Mouse (Mus musculus) bone marrow, adult 2 months (tissue): Measurements from ENCODE around the gene T. TPM values are rescaled to one million over a fixed set of nuclear protein-coding genes. Genes with fewer than 3 reads are reported as not detected.

Experiments used
- H3K27ac ChIP-seq: fragments of 200-500 bp; 2 replicates; pipeline ENCODE4 v1.5.1; 2012; ENCODE audit warnings: low read depth, mild to moderate bottlenecking, control low read depth, inconsistent platforms, low read length; ENCODE audit not compliant: control insufficient read depth, poor library complexity, insufficient read depth
- H3K4me1 ChIP-seq: fragments of 200-500 bp; 2 replicates; pipeline ENCODE4 v1.6.1; 2011; ENCODE audit warnings: low read length; ENCODE audit not compliant: control insufficient read depth, insufficient read depth
- H3K4me3 ChIP-seq: fragments of 200-500 bp; replicated peaks from 2 replicates; pipeline ENCODE3; 2011; ENCODE audit warnings: mild to moderate bottlenecking, low read depth, low read length, control low read depth; ENCODE audit not compliant: control insufficient read depth
- CTCF ChIP-seq: fragments of 200-500 bp; IDR thresholded peaks from 2 replicates; pipeline ENCODE4 v1.5.1; 2011; ENCODE audit warnings: low read length, control low read depth; ENCODE audit not compliant: control insufficient read depth, insufficient read depth
- POLR2A ChIP-seq: fragments of 200-500 bp; IDR thresholded peaks from 2 replicates; pipeline ENCODE4 v1.6.1; 2011; ENCODE audit warnings: low read depth, mild to moderate bottlenecking, control low read depth, low read length, borderline replicate concordance; ENCODE audit not compliant: control insufficient read depth
- WGBS: fragments of 180-500 bp; shearing (Covaris S2); methylation state at CpG from one replicate; pipeline ENCODE4 v1.1.7; 2018; 5-methylcytosine and 5-hydroxymethylcytosine counted together
- polyA plus RNA-seq: library from polyadenylated mRNA; stranded (reverse); fragments of >200 nt; gene quantifications from 2 replicates; pipeline ENCODE4 v1.2.4, GENCODE M21; 2011; ENCODE audit warnings: low replicate concordance; ENCODE audit not compliant: missing spikeins, insufficient read depth, insufficient read length

The T gene
- polyA plus RNA-seq, 1 experiment = not detected

GRCm38 (mm10) chr17:8429436-8429835, 4.8 kb upstream of the T start:
- no peak for TF ChIP-seq POLR2A
- no peak for TF ChIP-seq CTCF
- H3K4me3 ChIP-seq = no peak overlapping the region
- no peak overlapping the region for H3K27ac ChIP-seq
- no peaks in the 10 kb centered on the region for H3K4me1 ChIP-seq
- WGBS = 5% methylated on average over 16 of the region's 16 CpGs

- Histone ChIP-seq H3K4me3 (no peak overlapping the region), H3K4me1 (no peaks in the 10 kb centered on the region), H3K27ac (no peak overlapping the region)
- TF ChIP-seq POLR2A (no peak), CTCF (no peak)
- 18% methylated on average over 5 of the region's 5 CpGs for WGBS
These were observed 4.3 kb upstream of the T start for GRCm38 (mm10) chr17:8429896-8430295.

GRCm38 (mm10) chr17:8432179-8432800, 1.9 kb upstream of the T start:
- WGBS = 9% methylated on average over 17 of the region's 17 CpGs
- no peak for TF ChIP-seq CTCF
- TF ChIP-seq POLR2A = no peak
- Histone ChIP-seq H3K27ac (no peak overlapping the region), H3K4me1 (no peaks in the 10 kb centered on the region), H3K4me3 (no peak overlapping the region)

- WGBS = 4% methylated on average over 52 of the region's 52 CpGs
- no peak overlapping the region for H3K4me3 ChIP-seq
- no peak for TF ChIP-seq POLR2A
- H3K27ac ChIP-seq = no peak overlapping the region
- H3K4me1 ChIP-seq = no peaks in the 10 kb centered on the region
These were observed 874 bp upstream of the T start for GRCm38 (mm10) chr17:8433121-8433977.

GRCm38 (mm10) chr17:8436184-8436583, 2.0 kb downstream of the T start:
- WGBS = 7% methylated on average over 7 of the region's 7 CpGs

GRCm38 (mm10) chr17:8444062-8444461, 9.8 kb downstream of the T start:
- no peak for TF ChIP-seq CTCF
- no peak for TF ChIP-seq POLR2A
- no peaks in the 10 kb centered on the region for H3K4me1 ChIP-seq
- no peak overlapping the region for H3K4me3 ChIP-seq
- WGBS = 47% methylated on average over 3 of the region's 3 CpGs
- no peak overlapping the region for H3K27ac ChIP-seq

More at GRCm38 (mm10) chr17:8436184-8436583, 2.0 kb downstream of the T start:
- Histone ChIP-seq H3K4me1 (no peaks in the 10 kb centered on the region), H3K4me3 (no peak overlapping the region), H3K27ac (no peak overlapping the region)
- TF ChIP-seq CTCF = no peak
- no peak for TF ChIP-seq POLR2A

GRCm38 (mm10) chr17:8447676-8448192, 13.5 kb downstream of the T start:
- Histone ChIP-seq H3K4me1 (no peaks in the 10 kb centered on the region), H3K27ac (no peak overlapping the region), H3K4me3 (no peak overlapping the region)
- no peak for TF ChIP-seq POLR2A
- no peak for TF ChIP-seq CTCF
- 57% methylated on average over 9 of the region's 9 CpGs for WGBS

GRCm38 (mm10) chr17:8448324-8448723, 14.1 kb downstream of the T start:
- Histone ChIP-seq H3K4me1 (no peaks in the 10 kb centered on the region), H3K4me3 (no peak overlapping the region), H3K27ac (no peak overlapping the region)
- no peak for TF ChIP-seq CTCF
- no peak for TF ChIP-seq POLR2A
- WGBS = 68% methylated on average over 3 of the region's 3 CpGs

- Histone ChIP-seq H3K4me1 (no peaks in the 10 kb centered on the region), H3K27ac (no peak overlapping the region), H3K4me3 (no peak overlapping the region)
- TF ChIP-seq POLR2A (no peak), CTCF (no peak)
- 24% methylated on average over 6 of the region's 6 CpGs for WGBS
These were observed 21.0 kb downstream of the T start for GRCm38 (mm10) chr17:8455196-8455595.
